Mouse (Mus musculus): ENCODE measurements around the gene Prr5l.

GRCm38 (mm10) chr2:101673547-101673946, 209.3 kb downstream of the Prr5l start:
- TF ChIP-seq CTCF (IDR thresholded peaks at IDR 0.05; ENCODE audit: low read depth) (no peak), EP300 (optimal IDR thresholded peaks at IDR 0.05) (no peak)
